Comparison of ENCODE assay signal across 8 mouse cellular contexts in genomic region chr7:19054047-19054776, GRCm38 (mm10). TPM values are rescaled to one million over a fixed set of nuclear protein-coding genes. Genes with fewer than 3 reads are reported as not detected.
DNase-seq lines count a peak whose midpoint lies in the region; ATAC-seq and TF ChIP-seq lines count a peak whose summit lies in the region.

TSS of gene Rsph6a (plus strand) at chr7:19054690.

- H3K36me3 ChIP-seq in spleen, adult 2 months (ENCODE audit: control insufficient read depth, insufficient read depth, low read length) = peaks cover 19% of the 10 kb centered on the region
- H3K36me3 ChIP-seq in forebrain, postnatal 0 days (ENCODE audit: insufficient read depth) = peaks cover 32% of the 10 kb centered on the region
- peaks cover 23% of the 10 kb centered on the region for H3K36me3 ChIP-seq in midbrain, postnatal 0 days (ENCODE audit: insufficient read depth, low read length)

- 79% methylated on average over 33 of the region's 33 CpGs for WGBS in spleen, adult 2 months
- 28% methylated on average over 33 of the region's 33 CpGs for WGBS in forebrain, postnatal 0 days
- 25% methylated on average over 33 of the region's 33 CpGs for WGBS in midbrain, postnatal 0 days

- H3K4me3 ChIP-seq in spleen, adult 2 months (ENCODE audit: extremely low read depth, insufficient read depth, insufficient read length) = no peak within 1 kb of the TSS
- peak within 1 kb of the TSS; percentile 9 for H3K4me3 ChIP-seq in forebrain, postnatal 0 days (ENCODE audit: low read depth, low read length)
- H3K4me3 ChIP-seq in midbrain, postnatal 0 days (ENCODE audit: low read depth, low read length) = peak within 1 kb of the TSS; percentile 24; the same call in 1 of the 2 replicates

- peak; percentile 24; the same call in 1 of the 2 replicates for TF ChIP-seq CTCF in spleen, adult 2 months (IDR thresholded peaks at IDR 0.05; ENCODE audit: extremely low read depth, insufficient read depth, insufficient read length, insufficient replicate concordance)
- peak; percentile 70 for TF ChIP-seq CTCF in forebrain, postnatal 0 days (IDR thresholded peaks at IDR 0.05; ENCODE audit: low read depth)
- peak; percentile 80 for TF ChIP-seq CTCF in midbrain, postnatal 0 days (IDR thresholded peaks at IDR 0.05)

- DNase-seq in adrenal gland, postnatal 36 days = peak; percentile 36 to 56
- no peak for DNase-seq in adrenal gland, adult 8-10 months
- no peak for DNase-seq in spleen, adult 2 months (ENCODE audit: low read depth in 1 of 2, low spot score in 2 of 2)
- no peak for DNase-seq in spleen, adult 12 weeks (ENCODE audit: low spot score)
- peak; percentile 80 for DNase-seq in forebrain, postnatal 0 days
- peak; percentile 76 for DNase-seq in kidney, postnatal 10 days
- peak; percentile 73 for DNase-seq in midbrain, postnatal 0 days (ENCODE audit: low spot score)
- no peak for DNase-seq in T-cell, adult 2 months (ENCODE audit: low spot score)

- H3K4me2 ChIP-seq in forebrain, postnatal 0 days (ENCODE audit: low read depth) = peak within 1 kb of the TSS; percentile 44
- H3K4me2 ChIP-seq in midbrain, postnatal 0 days (ENCODE audit: low read depth, low read length, poor library complexity, severe bottlenecking) = peak within 1 kb of the TSS; percentile 42

- ATAC-seq in forebrain, postnatal 0 days = peak; percentile 81
- ATAC-seq in midbrain, postnatal 0 days (ENCODE audit: low FRiP score) = peak; percentile 82

- H3K27ac ChIP-seq in spleen, adult 2 months (ENCODE audit: insufficient read depth, low read length) = no peak within 1 kb of the TSS
- H3K27ac ChIP-seq in forebrain, postnatal 0 days (ENCODE audit: low read depth, low read length) = 0 out of 2 replicates have a peak within 1 kb of the TSS, but pooled peaks have one; percentile 9
- no peak within 1 kb of the TSS for H3K27ac ChIP-seq in midbrain, postnatal 0 days (ENCODE audit: low read depth, low read length)

- H3K9ac ChIP-seq in forebrain, postnatal 0 days = peak within 1 kb of the TSS; percentile 40
- H3K9ac ChIP-seq in midbrain, postnatal 0 days (replicated peaks; ENCODE audit: low read length, poor library complexity, severe bottlenecking) = peak within 1 kb of the TSS; percentile 44; the same call in 1 of the 2 replicates

- no peaks in the 10 kb centered on the region for H3K4me1 ChIP-seq in spleen, adult 2 months (ENCODE audit: control insufficient read depth, insufficient read depth, insufficient read length)
- no peaks in the 10 kb centered on the region for H3K4me1 ChIP-seq in forebrain, postnatal 0 days (ENCODE audit: insufficient read depth)
- no peaks in the 10 kb centered on the region for H3K4me1 ChIP-seq in midbrain, postnatal 0 days (ENCODE audit: insufficient read depth, low read length)

- no peaks in the 10 kb centered on the region for H3K9me3 ChIP-seq in forebrain, postnatal 0 days (ENCODE audit: low read length)
- no peaks in the 10 kb centered on the region for H3K9me3 ChIP-seq in midbrain, postnatal 0 days (ENCODE audit: low read length)

- no peak for TF ChIP-seq POLR2A in spleen, adult 2 months (IDR thresholded peaks at IDR 0.05; ENCODE audit: low read depth, low read length)

- no peaks in the 10 kb centered on the region for H3K27me3 ChIP-seq in spleen, adult 2 months (ENCODE audit: control insufficient read depth, insufficient read depth, low read length)
- no peaks in the 10 kb centered on the region for H3K27me3 ChIP-seq in forebrain, postnatal 0 days (ENCODE audit: insufficient read depth, low read length)
- H3K27me3 ChIP-seq in midbrain, postnatal 0 days (ENCODE audit: insufficient read depth, low read length) = no peaks in the 10 kb centered on the region

RNA-seq across cellular contexts. Expression of gene Rsph6a, which starts in this region (rescaled TPM):
- total RNA-seq in adrenal gland, postnatal 36 days (2021) = not detected
- under 1 TPM in 1 of 4 experiments, not detected in 3; 0.24 TPM for total RNA-seq in adrenal gland, adult 8-10 months (2022)
- polyA plus RNA-seq in spleen, adult 2 months (2012; rRNA removed) = 0.06 TPM in 1 of 2 replicates, not detected in the other
- total RNA-seq in forebrain, postnatal 0 days (2014; rRNA removed) = 0.19 and 0.23 TPM in 2 replicates
- 0.09 and 0.23 TPM in 2 replicates for polyA plus RNA-seq in forebrain, postnatal 0 days (2015; fragmentation: Nextera tagmentation; extraction: Ambion mirVana)
- not detected in 2 replicates for total RNA-seq in midbrain, postnatal 0 days (2014; rRNA removed)
- polyA plus RNA-seq in midbrain, postnatal 0 days (2015; fragmentation: Nextera tagmentation; extraction: Ambion mirVana) = 0.57 and 0.75 TPM in 2 replicates

Comparison
In these comparisons a context has a peak if more than half of its experiments do, and no peak if none do; other contexts are left out.
1. Peak in DNase-seq in adrenal gland, postnatal 36 days; RNA of the gene not detected or under 1 TPM.
2. Peak in DNase-seq, ATAC-seq, H3K4me3 ChIP-seq, H3K27ac ChIP-seq, H3K9ac ChIP-seq and H3K4me2 ChIP-seq in forebrain, postnatal 0 days; RNA of the gene not detected or under 1 TPM.
3. Peak in DNase-seq, ATAC-seq, H3K4me3 ChIP-seq, H3K9ac ChIP-seq and H3K4me2 ChIP-seq in midbrain, postnatal 0 days; RNA of the gene not detected or under 1 TPM.
4. CTCF ChIP-seq: peak in every context shown above with its lines; median percentile 80 in midbrain, postnatal 0 days; 70 in forebrain, postnatal 0 days; 24 in spleen, adult 2 months.